Mouse (Mus musculus) brown adipose tissue, adult 24 weeks (tissue): ENCODE results near the gene Serpine3. TPM values are rescaled to one million over a fixed set of nuclear protein-coding genes. Genes with fewer than 3 reads are reported as not detected.

Experiments used
- H3K27ac ChIP-seq: fragments of 200-500 bp; replicated peaks from 2 replicates; pipeline ENCODE4 v1.5.1; 2012; ENCODE audit warnings: low read depth, mild to moderate bottlenecking, low read length
- H3K4me1 ChIP-seq: fragments of 200-500 bp; 2 replicates; pipeline ENCODE4 v1.6.1; 2012; ENCODE audit warnings: low read length, mixed read lengths; ENCODE audit not compliant: control insufficient read depth, insufficient read depth, insufficient read length
- H3K4me3 ChIP-seq: fragments of 200-500 bp; 2 replicates; pipeline ENCODE4 v1.5.1; 2012; ENCODE audit warnings: low read depth, mild to moderate bottlenecking, low read length, moderate library complexity; ENCODE audit not compliant: insufficient read depth
- polyA plus RNA-seq: library from polyadenylated mRNA; stranded (reverse); fragments of >200 nt; gene quantifications from 2 replicates; pipeline ENCODE4 v1.2.4, GENCODE M21; 2012; ENCODE audit not compliant: missing spikeins, insufficient read depth, insufficient read length

The Serpine3 gene
- polyA plus RNA-seq, 1 experiment: not detected

DNA sequence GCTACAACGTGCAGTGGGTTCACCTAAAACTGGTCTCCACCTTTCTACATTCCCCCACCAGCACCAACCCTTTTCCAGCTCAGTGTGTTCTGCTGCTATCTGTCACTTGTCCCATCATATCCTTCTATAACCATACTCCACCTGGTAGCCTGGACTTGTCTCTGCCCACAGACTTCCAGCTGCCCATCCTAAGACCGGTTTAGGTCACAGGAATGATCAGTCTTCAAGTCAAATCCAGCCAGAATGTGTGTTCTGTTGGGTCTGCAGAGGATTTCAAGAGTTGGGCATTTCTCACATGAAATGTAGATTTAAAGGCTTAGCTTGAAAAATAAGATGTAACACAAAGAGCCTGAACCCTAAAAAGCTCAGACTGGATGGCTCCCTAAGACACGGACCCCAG, 10.2 kb downstream of the Serpine3 start:
- H3K4me3 ChIP-seq: no peak overlapping the region
- no peaks in the 10 kb centered on the region for H3K4me1 ChIP-seq
- H3K27ac ChIP-seq: no peak overlapping the region

DNA sequence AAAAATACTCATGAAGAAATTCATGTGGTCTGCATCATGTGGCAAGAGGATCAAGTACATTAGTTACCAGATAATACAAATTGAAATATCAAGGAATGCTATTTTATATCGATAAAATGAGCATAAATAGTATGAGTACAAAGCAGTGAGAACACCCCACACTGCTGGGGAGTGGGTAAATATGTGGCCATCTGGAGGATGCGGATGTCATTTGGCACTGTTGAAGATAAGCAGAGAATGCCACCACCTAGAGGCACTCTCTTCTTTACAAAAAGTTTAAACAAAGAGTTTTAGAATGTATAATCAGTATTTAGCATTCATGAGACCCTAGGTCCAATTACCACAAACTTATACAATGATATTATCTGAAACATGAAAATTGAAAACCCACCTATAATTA, 54.7 kb downstream of the Serpine3 start:
- Histone ChIP-seq H3K27ac (no peak overlapping the region), H3K4me1 (no peaks in the 10 kb centered on the region; the same call in 1 of the 2 replicates)

DNA sequence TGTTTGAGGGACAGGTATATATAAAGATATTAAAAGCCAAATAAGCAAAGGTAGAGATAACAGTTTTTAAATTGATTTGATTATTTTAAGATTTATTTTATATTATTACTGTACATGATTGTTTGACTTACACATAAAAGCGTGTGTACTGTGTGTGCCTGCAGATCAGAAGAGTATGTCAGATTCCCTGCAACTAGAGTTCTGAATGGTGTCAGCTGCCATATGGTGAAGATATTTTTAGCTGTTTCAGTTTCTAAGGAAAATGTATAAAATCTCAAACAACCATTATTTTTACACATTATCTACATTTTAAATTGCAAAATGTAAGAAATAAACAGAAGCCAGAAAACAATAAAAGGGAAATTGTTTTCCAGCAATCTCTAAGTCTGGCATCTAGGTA, 58.2 kb downstream of the Serpine3 start:
- no peaks in the 10 kb centered on the region; the same call in 1 of the 2 replicates for H3K4me1 ChIP-seq
- no peak overlapping the region for H3K27ac ChIP-seq
- no peak overlapping the region for H3K4me3 ChIP-seq

More for the DNA sequence above, 54.7 kb downstream of the Serpine3 start:
- H3K4me3 ChIP-seq: no peak overlapping the region

DNA sequence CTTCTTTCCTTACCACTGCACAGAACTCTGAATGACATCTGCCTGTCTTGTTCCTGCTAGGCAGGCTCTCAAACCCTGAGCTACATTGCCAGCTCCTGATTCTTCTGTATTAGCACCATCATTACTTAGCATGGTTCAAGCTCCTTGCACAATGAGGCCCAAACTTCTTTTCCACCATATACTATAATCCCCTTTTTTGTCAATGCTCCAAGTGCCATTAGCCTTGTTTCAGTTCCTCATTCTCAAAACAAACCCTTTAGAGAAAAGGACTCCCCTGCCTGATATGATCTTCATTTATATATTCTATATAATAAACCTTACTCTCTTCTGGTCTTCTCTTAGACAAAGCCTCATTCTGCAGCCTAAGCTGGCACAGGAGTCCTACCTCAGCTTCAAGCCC, 61.1 kb downstream of the Serpine3 start:
- H3K27ac ChIP-seq: no peak overlapping the region
- no peaks in the 10 kb centered on the region; the same call in 1 of the 2 replicates for H3K4me1 ChIP-seq
- H3K4me3 ChIP-seq: no peak overlapping the region

DNA sequence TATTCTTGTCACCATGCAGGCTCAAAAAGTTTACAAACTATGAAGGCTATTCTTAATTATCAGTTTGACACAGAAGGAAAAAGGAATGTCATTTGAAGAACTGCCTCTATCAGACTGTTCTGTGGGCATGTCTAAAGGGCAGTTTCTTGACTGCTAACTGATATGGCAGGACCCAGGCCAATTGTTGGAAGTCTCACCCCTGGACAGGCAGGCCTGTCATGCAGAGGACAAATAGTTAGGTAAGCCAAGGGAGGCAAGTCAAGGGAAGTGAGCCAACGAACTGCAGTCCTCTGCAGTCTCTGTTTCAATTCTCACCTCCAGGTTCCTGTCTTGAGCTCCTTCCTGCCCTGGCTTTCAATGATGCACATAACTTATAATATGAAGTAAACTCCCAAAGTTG, 68.4 kb downstream of the Serpine3 start:
- Histone ChIP-seq H3K27ac (no peak overlapping the region), H3K4me3 (no peak overlapping the region), H3K4me1 (no peaks in the 10 kb centered on the region)

DNA sequence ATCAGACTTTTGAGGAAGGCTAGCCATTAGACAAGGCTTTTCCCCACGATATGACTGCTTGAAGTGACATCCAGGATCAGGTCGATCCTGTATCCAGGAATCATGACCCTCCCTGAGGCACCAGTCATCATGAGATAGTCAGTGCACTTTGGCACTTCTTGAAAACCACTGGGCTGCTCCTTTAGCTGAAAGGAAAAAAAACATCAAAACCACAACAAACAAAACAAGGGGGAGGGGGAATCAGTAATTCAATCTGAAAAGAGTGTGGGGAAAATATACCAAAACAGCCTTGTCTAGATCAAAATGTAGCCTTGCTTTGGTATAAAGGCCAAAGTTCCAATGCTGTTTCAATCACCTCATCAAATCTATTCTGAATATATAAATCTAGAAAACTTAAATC, 70.2 kb downstream of the Serpine3 start:
- Histone ChIP-seq H3K4me3 (no peak overlapping the region), H3K4me1 (no peaks in the 10 kb centered on the region), H3K27ac (no peak overlapping the region)

DNA sequence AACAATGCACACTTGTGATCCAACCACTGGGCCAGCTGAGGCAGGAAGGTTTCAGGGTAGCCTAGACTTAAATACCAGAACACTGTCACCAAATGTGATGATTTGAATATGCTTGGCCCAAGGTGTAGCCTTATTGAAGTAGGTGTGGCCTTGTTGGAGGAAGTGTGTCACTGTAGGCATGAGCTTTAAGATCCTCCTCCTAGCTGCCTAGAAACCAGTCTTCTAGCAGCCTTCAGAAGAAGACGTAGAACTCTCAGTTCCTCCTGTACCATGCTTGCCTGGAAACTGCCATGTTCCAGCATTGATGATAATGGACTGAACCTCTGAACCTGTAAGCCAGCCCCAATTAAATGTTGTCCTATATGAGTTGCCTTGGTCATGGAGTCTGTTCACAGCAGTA, 72.2 kb downstream of the Serpine3 start:
- Histone ChIP-seq H3K4me3 (no peak overlapping the region), H3K27ac (no peak overlapping the region), H3K4me1 (no peaks in the 10 kb centered on the region)

Other genes with a start within 250 kb of the Serpine3 start
- not detected in 2 replicates for gene Gucy1b2, start 207.4 kb upstream of the Serpine3 start, polyA plus RNA-seq
- gene Fam124a, start 107.9 kb upstream of the Serpine3 start, polyA plus RNA-seq: 3.4 TPM in 2 replicates
- gene Gm4131, start 96.7 kb upstream of the Serpine3 start, polyA plus RNA-seq: not detected in 2 replicates
- gene Ints6, start 97.5 kb downstream of the Serpine3 start, polyA plus RNA-seq: 7.1 and 9.3 TPM in 2 replicates
- 8.7 and 9.6 TPM in 2 replicates for gene Wdfy2, start 174.0 kb downstream of the Serpine3 start, polyA plus RNA-seq